Mouse (Mus musculus) macrophage (primary cell): ENCODE measurements around the gene Psme4. TPM values are rescaled to one million over a fixed set of nuclear protein-coding genes. Genes with fewer than 3 reads are reported as not detected.
"Not testable (repeated sequence)": the region's sequence is repeated elsewhere in the genome, so short reads cannot be mapped to it uniquely, and the experiment has no call there.

Experiments used
- H3K27ac ChIP-seq: fragments of 350-480 bp; formaldehyde crosslinking; 2 replicates; pipeline ENCODE4 v1.9.0; 2021
- H3K36me3 ChIP-seq: fragments of 350-480 bp; formaldehyde crosslinking; 2 replicates; pipeline ENCODE4 v1.9.0; 2021; ENCODE audit errors: inconsistent target
- H3K4me3 ChIP-seq: fragments of 350-480 bp; formaldehyde crosslinking; 2 replicates; pipeline ENCODE4 v1.9.0; 2021; ENCODE audit errors: inconsistent target
- H3K79me2 ChIP-seq: fragments of 350-480 bp; formaldehyde crosslinking; 2 replicates; pipeline ENCODE4 v1.9.0; 2021; ENCODE audit errors: inconsistent target
- WGBS: methylation state at CpG from one replicate; pipeline ENCODE4 v1.1.7; 2026; ENCODE audit warnings: inconsistent platforms; ENCODE audit not compliant: missing documents; 5-methylcytosine and 5-hydroxymethylcytosine counted together
- polyA plus RNA-seq: library from polyadenylated mRNA; stranded (reverse); fragments of 250-400 nt; gene quantifications from 3 replicates; pipeline ENCODE4 v1.2.4, GENCODE M21; 2018; ENCODE audit warnings: inconsistent platforms
- total RNA-seq, 78 experiments: library from RNA; depleted of rRNA; stranded (reverse); fragments of 250-400 nt; gene quantifications; 1 replicate in 9 of 78; 2 replicates in 24 of 78; 3 replicates in 43 of 78; 4 replicates in 2 of 78; pipeline ENCODE4 v1.2.4; 2018; ENCODE audit warnings: inconsistent platforms in 56 of 78

Gene Psme4
- total RNA-seq (2018; cell fraction: chromatin; rRNA removed): 100 to 1,000 TPM; 139 to 414 (median 270) TPM
- total RNA-seq (2018; cell fraction: cytosol; rRNA removed): 10 to 100 TPM; 39.4 to 71.3 (median 49.8) TPM
- total RNA-seq (2018; cell fraction: nucleus; rRNA removed): 100 to 1,000 TPM in 23 of 26 experiments, 10 to 100 TPM in 3; 75.6 to 230 (median 143) TPM
- 27.5 to 37.3 TPM (median 33.7 TPM) in 3 replicates for polyA plus RNA-seq

GRCm38 (mm10) chr11:30771267-30771903 is at the start of gene Psme4:
TSS of gene Psme4 (plus strand) at chr11:30771726.
- no peaks in the 10 kb centered on the region for H3K36me3 ChIP-seq

GRCm38 (mm10) chr11:30723438-30723837 is 48.1 kb upstream of the Psme4 start:
- Histone ChIP-seq H3K36me3 (no peaks in the 10 kb centered on the region), H3K27ac (no peak overlapping the region), H3K4me3 (no peak overlapping the region), H3K79me2 (no peaks in the 10 kb centered on the region)
- WGBS: 58% methylated on average over 5 of the region's 5 CpGs

More at GRCm38 (mm10) chr11:30771267-30771903, at the start of gene Psme4:
- 3% methylated on average over 41 of the region's 43 CpGs for WGBS
- Histone ChIP-seq H3K4me3 (peak within 1 kb of the TSS; percentile 89), H3K27ac (peak within 1 kb of the TSS; percentile 63), H3K79me2 (peaks cover 45% of the 10 kb centered on the region)

DNA sequence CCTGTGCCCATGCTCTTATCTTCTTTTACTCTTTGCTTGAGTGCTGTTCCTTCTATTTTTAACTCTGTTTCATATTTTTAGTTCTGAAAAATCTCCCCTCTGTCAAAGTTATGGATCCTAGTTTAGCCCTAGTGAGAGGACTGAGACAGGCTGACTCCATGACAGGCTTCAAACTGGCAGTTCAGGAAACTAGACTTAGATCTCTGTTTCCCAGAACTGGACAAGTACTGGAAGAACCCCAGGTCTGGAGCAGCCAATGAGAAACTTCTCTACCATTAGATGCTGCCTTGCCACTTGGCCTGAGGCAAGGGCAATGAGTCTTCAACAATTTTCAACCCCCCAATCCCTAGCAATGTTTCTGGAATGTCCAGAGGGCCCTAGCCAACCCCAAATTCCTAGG is 40.8 kb upstream of the Psme4 start:
- Histone ChIP-seq H3K4me3 (no peak overlapping the region), H3K27ac (no peak overlapping the region), H3K36me3 (no peaks in the 10 kb centered on the region)

GRCm38 (mm10) chr11:30733376-30733775 is 38.1 kb upstream of the Psme4 start:
- Histone ChIP-seq H3K27ac (no peak overlapping the region), H3K4me3 (no peak overlapping the region), H3K36me3 (no peaks in the 10 kb centered on the region), H3K79me2 (no peaks in the 10 kb centered on the region)

More for the DNA sequence above, 40.8 kb upstream of the Psme4 start:
- no peaks in the 10 kb centered on the region for H3K79me2 ChIP-seq

GRCm38 (mm10) chr11:30743991-30744390 is 27.5 kb upstream of the Psme4 start:
- H3K36me3 ChIP-seq: no peaks in the 10 kb centered on the region
- no peaks in the 10 kb centered on the region for H3K79me2 ChIP-seq
- H3K27ac ChIP-seq: no peak overlapping the region
- no peak overlapping the region for H3K4me3 ChIP-seq

GRCm38 (mm10) chr11:30748938-30749337 is 22.6 kb upstream of the Psme4 start:
- H3K79me2 ChIP-seq: no peaks in the 10 kb centered on the region
- WGBS: 84% methylated on average over 3 of the region's 3 CpGs
- no peak overlapping the region for H3K4me3 ChIP-seq
- no peaks in the 10 kb centered on the region for H3K36me3 ChIP-seq
- no peak overlapping the region for H3K27ac ChIP-seq

- no peaks in the 10 kb centered on the region for H3K36me3 ChIP-seq
- no peak overlapping the region for H3K4me3 ChIP-seq
- H3K27ac ChIP-seq: no peak overlapping the region
- WGBS: 75% methylated on average over 2 of the region's 3 CpGs
- H3K79me2 ChIP-seq: no peaks in the 10 kb centered on the region
Observed at GRCm38 (mm10) chr11:30749587-30749986, 21.9 kb upstream of the Psme4 start.

GRCm38 (mm10) chr11:30750039-30750823 is 21.3 kb upstream of the Psme4 start:
- H3K79me2 ChIP-seq: no peaks in the 10 kb centered on the region
- H3K4me3 ChIP-seq: no peak overlapping the region
- H3K27ac ChIP-seq: no peak overlapping the region
- 96% methylated on average over 3 of the region's 3 CpGs for WGBS
- no peaks in the 10 kb centered on the region for H3K36me3 ChIP-seq

DNA sequence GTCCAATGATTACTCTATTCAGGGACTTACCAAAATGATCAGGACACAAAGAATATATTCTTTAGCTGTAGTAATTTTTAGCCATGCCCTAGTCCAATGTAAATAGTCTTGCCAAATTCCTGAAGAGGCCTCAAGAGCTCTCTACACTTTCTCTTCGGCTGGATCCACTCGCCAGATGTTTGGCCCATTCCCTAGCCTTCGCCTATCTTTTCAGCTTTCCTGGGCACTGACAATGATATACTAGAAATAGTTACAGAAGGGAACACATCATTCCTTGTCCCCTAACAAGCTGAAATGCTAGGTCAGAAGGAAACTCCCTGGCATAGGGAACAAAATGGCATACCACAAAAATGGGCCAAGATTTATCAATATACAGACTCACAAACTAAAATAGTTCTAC is 18.6 kb upstream of the Psme4 start:
- Histone ChIP-seq H3K4me3 (no peak overlapping the region), H3K79me2 (no peaks in the 10 kb centered on the region), H3K27ac (no peak overlapping the region), H3K36me3 (no peaks in the 10 kb centered on the region)
- 82% methylated on average over 3 of the region's 3 CpGs for WGBS

DNA sequence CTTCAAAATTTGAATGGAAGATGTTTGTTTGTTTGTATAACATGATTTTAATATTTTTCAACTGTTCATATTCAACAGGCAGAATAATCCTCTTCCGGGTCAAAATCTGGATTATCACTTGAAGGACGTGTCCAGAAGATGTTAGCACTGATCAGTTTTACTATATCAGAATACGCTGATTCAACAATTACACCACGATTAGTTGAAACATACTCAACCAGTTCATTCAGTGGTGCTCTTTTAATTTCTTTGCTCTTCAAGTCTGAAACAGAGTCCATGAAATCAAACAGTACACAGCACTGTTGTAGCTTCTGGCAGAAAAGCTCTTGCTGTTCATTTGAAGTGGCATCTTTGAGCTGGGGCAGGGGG is 17.1 kb upstream of the Psme4 start:
- WGBS: 76% methylated on average over 4 of the region's 4 CpGs
- not testable (repeated sequence) for H3K4me3 ChIP-seq, H3K27ac ChIP-seq, H3K79me2 ChIP-seq, H3K36me3 ChIP-seq

DNA sequence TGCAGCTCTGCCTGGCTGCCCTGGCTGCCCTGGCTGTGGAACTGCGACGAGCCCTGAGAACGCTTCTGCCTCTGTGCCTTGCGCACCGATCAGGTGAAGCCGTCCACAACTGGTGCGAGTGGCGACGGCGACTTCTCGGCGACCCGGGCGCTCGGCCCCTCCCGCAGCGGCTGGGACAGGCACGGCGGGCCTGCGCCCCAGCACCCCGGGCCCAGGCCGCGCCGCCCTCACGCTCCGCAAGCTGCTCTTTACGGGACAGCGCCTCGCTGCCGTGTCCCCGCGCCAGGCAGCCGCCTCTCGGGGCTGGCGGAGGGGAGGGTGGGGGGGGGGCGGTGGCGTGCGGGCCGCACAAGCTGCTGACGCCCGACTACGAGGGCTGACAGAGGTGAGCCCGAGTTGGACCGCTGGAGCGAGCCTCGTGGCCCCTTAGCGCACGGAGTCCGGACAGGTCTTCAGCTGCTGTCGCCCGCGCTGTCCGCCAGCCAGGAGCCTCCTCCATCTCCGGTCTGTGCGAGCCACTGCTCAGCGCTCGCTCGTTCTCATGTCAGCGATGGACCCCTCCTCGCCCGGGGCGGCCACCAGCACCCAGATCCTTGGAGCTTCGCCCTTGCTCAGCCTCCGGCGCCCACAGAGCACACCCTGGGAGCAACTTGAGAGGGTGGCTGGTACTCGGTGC is 16.5 kb upstream of the Psme4 start:
- Histone ChIP-seq H3K27ac (no peak overlapping the region), H3K79me2 (no peaks in the 10 kb centered on the region), H3K36me3 (no peaks in the 10 kb centered on the region), H3K4me3 (no peak overlapping the region)
- 2% methylated on average over 58 of the region's 66 CpGs for WGBS

DNA sequence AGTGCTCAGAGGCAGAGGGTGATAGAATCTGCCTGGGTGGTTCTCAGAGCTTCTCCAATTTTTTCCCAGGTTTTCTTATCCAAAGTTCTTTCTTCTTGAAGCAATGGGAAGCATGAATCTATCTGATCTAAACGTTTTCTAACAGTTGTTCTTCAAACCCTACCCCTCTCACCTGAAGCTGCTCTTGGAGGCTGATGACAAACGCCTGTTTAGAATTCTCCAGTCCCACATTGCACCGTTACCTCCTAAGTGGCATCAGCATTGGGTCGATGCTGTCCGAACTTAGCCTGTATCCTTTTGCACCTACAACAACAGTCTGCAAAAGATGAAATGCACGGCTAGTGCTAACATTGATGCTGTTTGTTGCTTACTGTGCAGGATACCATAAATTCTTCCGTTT is 10.1 kb upstream of the Psme4 start:
- Histone ChIP-seq H3K79me2 (no peaks in the 10 kb centered on the region), H3K36me3 (no peaks in the 10 kb centered on the region), H3K4me3 (no peak overlapping the region), H3K27ac (no peak overlapping the region)
- 89% methylated on average over 7 of the region's 7 CpGs for WGBS

DNA sequence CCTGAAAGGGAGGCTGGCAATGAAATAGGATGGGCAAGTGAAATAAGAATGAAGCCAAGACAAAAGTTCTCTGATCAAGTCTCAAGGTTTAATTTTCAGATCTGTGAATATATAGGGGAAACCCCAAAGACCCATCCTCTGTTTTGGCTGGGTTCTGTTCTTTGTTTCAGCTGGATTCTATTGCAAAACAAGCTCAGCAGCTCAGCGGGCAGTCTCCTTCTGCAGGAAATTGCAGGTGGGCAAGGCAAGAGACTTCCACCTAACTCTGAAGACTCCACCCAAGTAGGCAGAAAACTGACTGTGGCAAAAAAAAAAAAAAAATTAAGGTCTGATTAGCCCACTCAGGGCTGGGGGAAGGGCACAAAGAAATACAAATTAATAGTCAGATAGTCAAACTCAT is 9.6 kb upstream of the Psme4 start:
- Histone ChIP-seq H3K27ac (no peak overlapping the region), H3K4me3 (no peak overlapping the region), H3K36me3 (no peaks in the 10 kb centered on the region), H3K79me2 (no peaks in the 10 kb centered on the region)
- WGBS: 92% methylated on average over 1 of the region's 1 CpGs

DNA sequence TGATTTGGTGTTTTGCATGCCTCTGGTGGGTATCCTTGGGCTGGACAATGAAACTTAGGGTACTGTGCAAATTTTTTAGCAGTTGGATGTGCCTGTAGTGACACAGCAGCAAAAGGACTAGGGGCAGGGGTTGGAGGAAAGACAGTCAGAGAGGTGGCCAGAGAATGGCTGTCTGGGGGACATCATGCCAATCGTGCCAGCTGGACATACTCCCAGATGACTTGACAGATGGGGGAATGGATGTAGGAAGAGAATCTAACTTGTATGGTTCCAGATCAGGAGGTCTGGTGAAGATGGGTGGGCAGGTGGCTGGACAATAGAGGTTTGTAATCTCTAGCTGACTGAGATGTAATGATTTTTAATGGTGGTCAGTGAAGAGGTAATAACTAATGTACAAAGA is 6.5 kb upstream of the Psme4 start:
- no peak overlapping the region for H3K4me3 ChIP-seq
- no peak overlapping the region for H3K27ac ChIP-seq
- no peaks in the 10 kb centered on the region for H3K36me3 ChIP-seq
- no peaks in the 10 kb centered on the region for H3K79me2 ChIP-seq
- 92% methylated on average over 1 of the region's 1 CpGs for WGBS

- no peaks in the 10 kb centered on the region for H3K36me3 ChIP-seq
- no peak overlapping the region for H3K27ac ChIP-seq
- H3K79me2 ChIP-seq: peaks cover 39% of the 10 kb centered on the region
- peak overlapping the region; percentile 54 for H3K4me3 ChIP-seq
- 75% methylated on average over 3 of the region's 3 CpGs for WGBS
Observed at GRCm38 (mm10) chr11:30770817-30771216, 709 bp upstream of the Psme4 start.
